Mouse (Mus musculus) gastrocnemius, postnatal 14 days (tissue): Measurements from ENCODE around the gene Olfm1. TPM values are rescaled to one million over a fixed set of nuclear protein-coding genes. Genes with fewer than 3 reads are reported as not detected.
A peak's percentile ranks its signal among the peaks of the same experiment; 100 is the strongest.

Experiments
- DNase-seq: peaks from one replicate; pipeline ENCODE4 v3.0.0; 2021; ENCODE audit warnings: mixed read lengths
- intact Hi-C: fragments of 180-260 bp; cut with DNase I; formaldehyde crosslinking; loops from one replicate; pipeline ENCODE4 v1.15.1; 2025; ENCODE audit warnings: low total_unique reads
- long read RNA-seq, 2 experiments: library from polyadenylated mRNA; stranded (forward); transcript quantifications; one replicate each; pipeline ENCODE4 v2.0.0; 2021
- total RNA-seq, 2 experiments: library from RNA; stranded (reverse); gene quantifications; 2 replicates each; pipeline ENCODE4 v1.2.3; 2021

The Olfm1 gene
- total RNA-seq, result 10 to 100 TPM in 1 of 2 experiments, 1 to 10 TPM in 1; 9.5 to 13.9 TPM
- long read RNA-seq, experiment 1, partial matches to known transcripts, result 0 of 9 reads
- long read RNA-seq, experiment 1, other reads (novel, unspliced or antisense), result 1 of 9 reads
- long read RNA-seq, experiment 2, transcript Olfm1-201 (6 exons, 2,757 nt), result major isoform, 6 of 11 reads
- long read RNA-seq, experiment 2, partial matches to known transcripts, result 1 of 11 reads
- long read RNA-seq, experiment 2, other reads (novel, unspliced or antisense), result 0 of 11 reads

GRCm38 (mm10) chr2:28192821-28193689, at the start of gene Olfm1:
Gene Olfm1 (plus strand): TSS chr2:28192992.
- intact Hi-C loops, result loop anchor here (10.0 kb wide), 1 partner anchor 208 kb away; no protein-coding TSS in a partner anchor
- DNase-seq, result peak; percentile 81

DNA sequence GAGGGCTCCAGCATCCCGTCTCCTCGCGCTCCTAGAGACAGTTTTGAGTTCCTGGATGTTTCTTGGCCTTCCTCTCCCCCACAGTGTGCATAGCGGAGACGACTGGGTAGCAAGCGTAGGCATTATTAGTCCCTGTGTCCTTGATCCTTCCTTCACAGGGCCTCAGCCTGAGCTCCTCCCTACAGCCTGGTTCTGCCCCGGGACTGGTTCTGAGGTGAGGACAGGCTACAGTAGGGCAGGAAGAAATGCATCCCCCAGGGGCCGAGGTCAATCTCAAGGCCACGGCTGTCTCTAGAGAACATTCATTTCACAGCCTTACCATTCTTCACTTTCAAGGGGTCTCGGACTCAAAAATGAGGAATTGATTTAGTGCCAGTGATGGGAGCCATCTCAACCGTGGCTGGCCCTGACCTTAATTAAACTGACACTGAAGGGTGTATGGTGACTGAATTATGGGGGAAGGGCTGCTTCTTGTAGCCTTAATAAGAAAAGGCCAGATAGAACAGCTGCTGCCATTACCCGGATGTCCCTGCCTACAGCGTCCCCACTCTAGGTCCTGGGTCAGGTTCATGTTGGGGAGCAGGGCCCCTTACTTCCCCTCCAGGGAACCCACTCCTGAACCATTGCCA, 49.3 kb upstream of the Olfm1 start:
- DNase-seq, result no peak
- intact Hi-C loops, result no loop called here

GRCm38 (mm10) chr2:28145702-28146101, 47.1 kb upstream of the Olfm1 start:
- no peak for DNase-seq
- intact Hi-C loops, result no loop called here

- intact Hi-C loops, result no loop called here
- no peak for DNase-seq
These were observed 46.6 kb upstream of the Olfm1 start for GRCm38 (mm10) chr2:28146152-28146551.

DNA sequence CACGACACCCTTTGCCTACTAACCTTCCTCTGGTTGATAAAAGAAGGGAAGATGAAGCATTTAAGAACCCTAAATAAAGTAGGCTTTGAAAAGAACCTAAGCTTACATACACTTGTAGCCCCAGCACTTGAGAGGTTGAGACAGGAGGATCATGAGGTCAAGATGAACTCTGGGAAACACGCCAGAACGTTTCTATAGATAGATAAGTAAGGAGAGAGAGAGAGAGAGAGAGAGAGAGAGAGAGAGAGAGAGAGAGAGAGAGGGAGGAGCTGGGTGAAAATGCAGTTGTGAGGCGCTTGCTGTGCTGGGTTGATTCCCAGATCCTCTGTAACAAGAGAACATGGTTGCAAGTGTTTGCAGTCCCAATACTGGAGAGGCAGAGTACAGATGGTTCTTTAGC, 46.1 kb upstream of the Olfm1 start:
- no peak for DNase-seq
- intact Hi-C loops, result no loop called here

DNA sequence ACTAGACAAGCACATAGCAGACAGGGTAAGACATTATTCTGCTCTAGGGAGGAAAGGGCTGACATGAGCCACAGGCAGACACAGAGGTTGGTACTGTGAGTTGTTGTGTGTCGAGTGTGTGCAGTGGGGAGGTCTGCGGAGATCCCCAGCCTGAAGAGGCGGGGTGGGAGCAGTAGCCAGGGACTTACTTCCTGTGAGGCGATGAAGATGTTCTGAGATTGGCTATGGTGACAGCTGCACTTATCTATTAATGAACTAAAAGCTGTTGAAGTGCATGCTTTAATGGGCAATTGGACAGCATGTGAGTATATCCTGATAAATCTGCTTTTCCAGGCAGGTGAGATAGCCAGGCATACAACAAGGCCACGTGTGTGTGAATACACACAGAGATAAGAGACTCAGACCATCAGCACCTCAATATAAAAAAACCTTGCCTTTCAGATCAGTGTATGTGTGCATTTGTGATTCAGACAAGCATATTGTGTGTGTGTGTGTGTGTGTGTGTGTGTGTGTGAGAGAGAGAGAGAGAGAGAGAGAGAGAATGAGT, 45.5 kb upstream of the Olfm1 start:
- intact Hi-C loops, result no loop called here
- no peak for DNase-seq

DNA sequence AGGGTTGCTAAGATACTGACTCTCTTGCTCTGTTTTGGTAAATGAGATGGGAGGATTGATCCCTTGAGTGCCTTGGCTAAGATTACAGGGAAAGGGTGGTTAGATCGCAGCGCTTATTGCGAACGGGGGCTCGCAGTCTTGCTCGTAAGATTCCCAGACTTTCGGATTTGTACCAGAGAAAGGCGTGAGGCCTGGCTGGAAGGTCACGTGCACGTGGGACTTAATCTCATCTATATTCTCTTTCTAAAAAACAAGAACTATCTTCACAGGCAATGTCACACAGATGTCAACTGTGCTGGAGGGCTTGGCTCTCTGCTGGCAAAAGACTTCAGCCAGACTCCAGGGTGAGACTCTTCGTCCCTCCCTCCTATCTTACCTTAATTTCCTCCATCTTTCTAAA, 43.1 kb upstream of the Olfm1 start:
- no peak for DNase-seq
- intact Hi-C loops, result no loop called here

DNA sequence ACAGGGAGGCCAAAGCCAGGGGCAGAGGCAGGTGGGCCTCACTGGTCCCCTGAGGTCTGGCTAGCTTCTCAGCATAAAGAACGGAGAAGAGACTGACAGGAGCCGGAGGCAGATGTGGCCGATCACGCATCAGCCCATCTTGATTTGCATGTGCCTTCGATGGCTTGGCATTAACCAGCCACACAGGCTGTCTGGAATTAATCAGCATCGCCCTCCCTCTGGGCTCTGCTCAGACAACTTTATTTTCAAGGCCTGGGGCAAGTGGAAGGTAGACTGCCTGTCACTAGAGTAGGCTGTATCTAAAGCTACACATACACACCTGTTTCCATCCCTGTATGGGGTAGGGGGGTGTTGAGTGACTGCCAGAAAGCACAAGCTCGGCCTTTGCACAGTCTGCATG, 32.2 kb upstream of the Olfm1 start:
- DNase-seq, result no peak
- intact Hi-C loops, result no loop called here

DNA sequence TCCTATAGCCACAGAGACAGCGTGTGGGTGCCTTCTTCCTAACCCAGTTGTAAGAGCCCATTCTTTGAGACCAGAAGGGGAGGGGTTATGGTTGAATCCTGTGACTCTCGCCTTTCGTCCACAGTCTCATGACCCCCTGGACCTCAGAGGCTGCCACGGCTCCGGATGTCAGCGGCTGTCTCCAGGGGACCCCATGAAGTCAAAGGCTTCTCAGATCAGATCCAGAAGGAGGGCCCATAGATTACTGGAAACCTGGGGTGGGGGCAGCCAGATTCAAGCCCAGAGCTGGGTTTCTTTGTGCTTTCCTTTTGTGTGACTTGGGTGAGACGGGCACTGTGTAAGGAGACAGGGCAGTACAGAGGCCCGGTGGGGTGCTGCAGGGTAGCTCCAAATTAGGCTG, 27.2 kb upstream of the Olfm1 start:
- no peak for DNase-seq
- intact Hi-C loops, result no loop called here

GRCm38 (mm10) chr2:28169336-28169735, 23.5 kb upstream of the Olfm1 start:
- DNase-seq, result no peak
- intact Hi-C loops, result no loop called here

GRCm38 (mm10) chr2:28171962-28172361, 20.8 kb upstream of the Olfm1 start:
- no peak for DNase-seq
- intact Hi-C loops, result no loop called here

GRCm38 (mm10) chr2:28173225-28174141, 19.3 kb upstream of the Olfm1 start:
- intact Hi-C loops, result no loop called here
- no peak for DNase-seq

GRCm38 (mm10) chr2:28174441-28174840, 18.4 kb upstream of the Olfm1 start:
- intact Hi-C loops, result no loop called here
- no peak for DNase-seq

DNA sequence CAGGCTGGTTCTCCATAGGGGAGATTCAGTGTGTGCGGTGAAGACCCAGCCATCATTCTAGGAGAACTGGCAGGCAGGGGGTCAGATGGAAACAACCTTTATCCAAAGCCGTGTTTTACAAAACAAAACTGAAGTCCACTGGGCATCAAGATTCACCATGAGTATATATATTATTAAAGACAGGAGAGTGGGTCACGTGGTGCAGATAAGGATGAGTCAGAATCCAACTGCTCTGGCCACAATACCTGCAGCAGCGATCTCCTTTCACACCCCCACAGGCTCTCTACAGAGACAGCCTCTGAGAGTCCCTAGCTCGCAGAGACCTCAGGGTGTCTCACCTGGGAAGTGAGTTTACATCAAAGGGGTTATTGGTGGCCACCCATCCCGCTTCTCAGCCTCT, 14.2 kb upstream of the Olfm1 start:
- intact Hi-C loops, result no loop called here
- no peak for DNase-seq

DNA sequence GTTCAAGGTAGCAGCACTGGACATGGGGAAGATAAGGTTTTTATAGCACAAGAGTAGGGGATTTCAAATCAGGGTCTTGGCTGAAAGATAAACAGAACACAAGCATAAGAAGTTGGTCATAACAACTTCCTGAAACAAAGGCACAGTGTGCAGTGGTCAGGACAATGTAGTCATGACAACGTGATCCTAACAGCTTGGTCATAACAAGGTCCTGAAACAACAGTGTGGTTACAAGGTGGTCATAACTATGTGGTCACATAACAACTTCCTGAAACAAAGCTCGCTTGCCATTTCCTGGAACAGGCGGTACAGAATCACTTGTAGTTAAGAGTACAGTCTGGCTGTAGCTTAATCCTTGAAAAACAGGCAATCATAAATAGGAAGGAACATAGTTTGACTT, 12.7 kb upstream of the Olfm1 start:
- no peak for DNase-seq

GRCm38 (mm10) chr2:28188398-28188944, 4.3 kb upstream of the Olfm1 start:
- intact Hi-C loops, result no loop called here
- DNase-seq, result no peak

More for the DNA sequence above, 12.7 kb upstream of the Olfm1 start:
- intact Hi-C loops, result no loop called here

DNA sequence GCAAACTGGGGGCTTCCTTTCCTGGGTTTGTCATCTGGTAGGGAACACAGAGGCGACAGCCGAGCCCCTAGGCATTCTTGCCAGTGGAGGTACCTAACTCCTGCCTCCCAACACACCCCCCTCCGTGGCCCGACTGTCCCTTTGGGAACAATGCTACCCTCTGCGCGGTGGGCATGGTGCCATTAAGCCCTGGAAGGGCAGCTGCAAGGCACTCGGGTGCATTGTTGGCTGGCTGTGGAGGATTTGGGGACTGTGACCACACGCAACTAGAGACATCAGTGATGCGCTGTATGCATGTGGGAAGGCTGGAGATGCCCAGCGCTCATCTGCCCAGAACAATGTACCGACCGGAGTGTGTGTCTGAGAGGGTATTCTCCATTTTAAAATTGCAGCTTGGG, 897 bp downstream of the Olfm1 start:
- peak; percentile 48 for DNase-seq
- intact Hi-C loops, result loop anchor here (10.0 kb wide), 1 partner anchor 209 kb away; no protein-coding TSS in a partner anchor

DNA sequence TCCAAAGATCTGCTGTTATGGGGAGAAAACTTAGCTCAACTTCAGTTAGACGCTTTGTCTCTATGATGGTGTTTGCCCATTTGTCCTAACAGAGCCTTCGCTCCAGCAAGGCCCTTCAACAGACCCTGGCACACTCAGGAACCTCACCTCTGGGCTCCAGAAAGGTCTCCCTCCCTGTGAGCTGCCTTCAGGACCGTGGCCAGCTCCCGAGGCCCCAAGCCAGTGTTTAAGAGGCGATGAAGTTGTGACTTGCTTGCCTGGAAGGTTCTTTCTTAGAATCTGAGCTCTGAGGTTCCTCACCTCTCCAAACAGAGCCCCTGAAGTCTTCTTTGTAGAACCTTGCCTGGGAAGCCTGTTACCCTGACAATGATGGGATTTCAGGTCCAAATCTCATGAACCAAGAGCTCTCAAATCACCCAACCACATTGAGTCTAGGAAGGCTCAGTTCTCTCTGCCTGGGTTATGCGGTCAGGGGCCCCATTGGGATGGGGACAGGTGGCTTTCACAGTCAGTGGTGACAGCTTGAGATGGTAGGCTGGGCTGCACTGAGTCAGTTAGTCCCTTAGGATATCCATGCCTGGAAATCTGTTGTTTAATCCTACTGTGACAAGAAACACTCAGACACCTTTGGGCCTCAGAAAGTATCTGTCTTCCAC, 2.3 kb downstream of the Olfm1 start:
- no peak for DNase-seq
- intact Hi-C loops, result loop anchor here (10.0 kb wide), 1 partner anchor 210 kb away; no protein-coding TSS in a partner anchor
